Mouse (Mus musculus): ENCODE data around the gene Prelid3b. TPM values are rescaled to one million over a fixed set of nuclear protein-coding genes. Genes with fewer than 3 reads are reported as not detected.

Prelid3b gene
- total RNA-seq, 2 experiments from 2014 or later: 76.8 to 213 TPM

GRCm38 (mm10) chr2:174463789-174464523, 8.9 kb downstream of the Prelid3b start, which contains the start of gene Atp5e:
Atp5e (minus strand) TSS chr2:174464105.
- peak; percentile 98 for ATAC-seq (replicated peaks; ENCODE audit: poor library complexity, severe bottlenecking)

GRCm38 (mm10) chr2:174463370-174463769, 9.5 kb downstream of the Prelid3b start:
- ATAC-seq (replicated peaks; ENCODE audit: poor library complexity, severe bottlenecking): peak; percentile 15

- no peak for ATAC-seq (replicated peaks; ENCODE audit: poor library complexity, severe bottlenecking)
Measured at GRCm38 (mm10) chr2:174459365-174459764, 13.5 kb downstream of the Prelid3b start.

- ATAC-seq (replicated peaks; ENCODE audit: poor library complexity, severe bottlenecking): peak; percentile 78
Measured at GRCm38 (mm10) chr2:174453681-174454080, 19.2 kb downstream of the Prelid3b start.

- ATAC-seq (replicated peaks; ENCODE audit: poor library complexity, severe bottlenecking): peak; percentile 48
Measured at GRCm38 (mm10) chr2:174450353-174450752, 22.5 kb downstream of the Prelid3b start, which contains the start of gene Tubb1. Tubb1 (plus strand) TSS chr2:174450695.

GRCm38 (mm10) chr2:174448405-174448804, 24.5 kb downstream of the Prelid3b start:
- no peak for ATAC-seq (replicated peaks; ENCODE audit: poor library complexity, severe bottlenecking)

GRCm38 (mm10) chr2:174446905-174447304, 26.0 kb downstream of the Prelid3b start:
- no peak for ATAC-seq (replicated peaks; ENCODE audit: poor library complexity, severe bottlenecking)

- no peak for ATAC-seq (replicated peaks; ENCODE audit: poor library complexity, severe bottlenecking)
Measured at GRCm38 (mm10) chr2:174446492-174446891, 26.4 kb downstream of the Prelid3b start.

- ATAC-seq (replicated peaks; ENCODE audit: poor library complexity, severe bottlenecking): no peak
Measured at GRCm38 (mm10) chr2:174445018-174445417, 27.9 kb downstream of the Prelid3b start.

- ATAC-seq (replicated peaks; ENCODE audit: poor library complexity, severe bottlenecking): no peak
Measured at GRCm38 (mm10) chr2:174444359-174444758, 28.5 kb downstream of the Prelid3b start.

GRCm38 (mm10) chr2:174443046-174443445, 29.8 kb downstream of the Prelid3b start:
- no peak for ATAC-seq (replicated peaks; ENCODE audit: poor library complexity, severe bottlenecking)

GRCm38 (mm10) chr2:174442460-174442859, 30.4 kb downstream of the Prelid3b start:
- no peak for ATAC-seq (replicated peaks; ENCODE audit: poor library complexity, severe bottlenecking)

- ATAC-seq (replicated peaks; ENCODE audit: poor library complexity, severe bottlenecking): no peak
Measured at GRCm38 (mm10) chr2:174441898-174442297, 31.0 kb downstream of the Prelid3b start.

- peak; percentile 12 for ATAC-seq (replicated peaks; ENCODE audit: poor library complexity, severe bottlenecking)
Measured at GRCm38 (mm10) chr2:174439961-174440360, 32.9 kb downstream of the Prelid3b start.

GRCm38 (mm10) chr2:174439450-174439838, 33.4 kb downstream of the Prelid3b start:
- ATAC-seq (replicated peaks; ENCODE audit: poor library complexity, severe bottlenecking): peak; percentile 38

- ATAC-seq (replicated peaks; ENCODE audit: poor library complexity, severe bottlenecking): peak; percentile 22
Measured at GRCm38 (mm10) chr2:174438737-174439449, 34.0 kb downstream of the Prelid3b start, which contains the start of gene Ctsz. Ctsz (minus strand) TSS chr2:174439039.

GRCm38 (mm10) chr2:174438181-174438580, 34.7 kb downstream of the Prelid3b start:
- ATAC-seq (replicated peaks; ENCODE audit: poor library complexity, severe bottlenecking): no peak; the same call in 1 of the 2 replicates

- peak; percentile 44 for ATAC-seq (replicated peaks; ENCODE audit: poor library complexity, severe bottlenecking)
Measured at GRCm38 (mm10) chr2:174437697-174437982, 35.2 kb downstream of the Prelid3b start.

- peak; percentile 2 for ATAC-seq (replicated peaks; ENCODE audit: poor library complexity, severe bottlenecking)
Measured at GRCm38 (mm10) chr2:174436916-174437696, 35.8 kb downstream of the Prelid3b start.

GRCm38 (mm10) chr2:174436076-174436701, 36.7 kb downstream of the Prelid3b start:
- peak; percentile 18 for ATAC-seq (replicated peaks; ENCODE audit: poor library complexity, severe bottlenecking)
